Mouse (Mus musculus): ENCODE results near the gene Gm17428.

The Gm17428 gene

DNA sequence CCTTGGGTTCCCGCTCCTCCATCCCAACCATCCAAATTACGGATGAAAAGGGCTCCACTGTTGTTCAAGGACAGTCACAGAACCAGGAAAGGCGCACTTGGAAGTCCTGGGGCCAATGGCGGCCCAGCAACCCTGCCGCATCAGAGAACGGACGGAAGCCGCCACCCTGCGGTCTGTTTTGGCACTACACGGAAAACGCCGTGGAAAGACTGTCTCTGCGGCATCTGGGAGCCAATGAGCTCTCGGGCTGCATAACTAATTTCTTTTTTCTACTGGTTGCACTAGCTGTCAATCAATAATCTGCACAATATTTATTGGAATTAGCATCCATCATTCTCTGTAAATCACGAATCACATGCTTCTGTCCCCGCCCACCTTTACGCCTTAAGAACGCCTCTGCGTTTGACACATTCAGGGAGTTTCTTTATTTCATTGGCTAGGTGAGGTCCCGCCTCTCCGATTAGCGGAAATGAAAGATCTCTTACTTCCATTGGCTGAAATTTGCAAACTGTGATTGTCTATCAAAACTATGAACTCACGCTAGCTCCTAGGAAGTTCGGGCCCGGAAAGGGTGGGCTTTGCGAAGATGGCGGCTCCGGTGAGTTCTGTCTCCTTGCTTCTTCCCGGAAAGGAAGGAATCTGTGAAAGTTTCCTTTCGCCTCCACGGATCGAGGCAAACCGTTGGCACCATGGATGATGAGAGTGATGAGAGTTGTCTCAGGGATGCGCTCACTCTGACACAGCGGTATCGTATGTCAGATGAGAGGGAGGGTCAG, 38.4 kb downstream of the Gm17428 start, which contains the start of gene Ngdn:
Gene Ngdn, plus strand, starts transcription at position 464 of the 776 bp plus-strand sequence.
- peak; percentile 99 for DNase-seq

- no peak for DNase-seq
These were observed 39.0 kb downstream of the Gm17428 start for GRCm38 (mm10) chr14:55015767-55016111.

DNA sequence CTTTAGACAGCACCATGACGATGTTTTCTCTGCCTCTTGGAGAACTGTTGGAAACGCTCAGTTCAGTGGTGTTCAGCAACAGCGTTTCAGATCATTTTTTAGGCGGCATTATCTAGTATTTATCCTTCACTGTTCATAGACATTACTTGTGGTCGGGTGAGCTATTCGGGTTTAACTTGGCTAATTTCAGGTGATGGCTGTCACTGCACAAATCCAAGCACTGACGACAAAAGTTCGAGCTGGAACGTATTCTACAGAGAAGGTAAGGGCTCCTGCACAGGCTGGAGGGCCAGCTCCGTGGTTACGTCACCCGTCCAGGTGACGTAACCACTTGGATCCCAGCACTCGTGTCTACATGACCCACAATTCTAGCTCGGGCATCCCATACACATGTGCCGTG, 40.1 kb downstream of the Gm17428 start:
- DNase-seq, result no peak

DNA sequence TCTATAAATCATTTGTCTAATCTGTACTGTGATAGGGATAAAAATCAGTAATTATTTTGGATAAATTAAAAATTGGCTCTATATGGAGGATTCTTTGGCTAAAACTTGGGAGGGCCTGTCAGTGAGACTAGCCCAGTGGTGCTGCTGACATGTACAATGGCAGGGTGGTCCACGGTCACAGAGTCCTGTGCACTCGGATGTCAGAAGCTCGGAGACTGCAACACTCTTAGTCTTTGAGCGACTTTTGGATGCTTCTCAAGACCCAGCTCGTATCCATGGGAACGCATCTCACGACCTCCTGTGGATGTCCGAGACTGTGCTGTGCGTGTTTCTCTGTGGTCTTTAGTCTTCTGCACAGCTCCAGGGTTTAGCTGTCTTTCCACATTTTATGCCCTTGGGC, 43.7 kb downstream of the Gm17428 start:
- no peak for DNase-seq

- no peak for DNase-seq
These were observed 46.3 kb downstream of the Gm17428 start for GRCm38 (mm10) chr14:55023011-55023410.

DNA sequence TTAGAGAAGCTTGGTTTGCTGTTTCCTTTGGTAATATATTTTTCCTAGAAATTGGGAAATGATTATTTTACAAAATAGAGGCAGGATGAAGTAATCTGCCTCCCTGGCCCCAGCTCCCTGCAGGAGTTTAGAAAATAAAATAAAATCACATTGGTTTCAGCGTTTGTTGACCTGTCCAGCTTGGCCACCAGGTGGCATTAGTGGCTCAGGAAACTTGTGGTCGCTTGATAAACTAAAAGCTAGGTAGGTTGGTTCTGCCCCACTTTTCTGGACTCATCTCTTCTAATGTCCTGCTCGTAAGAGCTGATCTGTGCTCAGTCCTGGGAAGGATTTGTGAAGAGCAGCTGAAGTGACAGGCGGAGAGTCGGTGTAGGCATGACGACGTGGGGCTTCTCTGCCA, 47.5 kb downstream of the Gm17428 start:
- DNase-seq, result peak; percentile 76

DNA sequence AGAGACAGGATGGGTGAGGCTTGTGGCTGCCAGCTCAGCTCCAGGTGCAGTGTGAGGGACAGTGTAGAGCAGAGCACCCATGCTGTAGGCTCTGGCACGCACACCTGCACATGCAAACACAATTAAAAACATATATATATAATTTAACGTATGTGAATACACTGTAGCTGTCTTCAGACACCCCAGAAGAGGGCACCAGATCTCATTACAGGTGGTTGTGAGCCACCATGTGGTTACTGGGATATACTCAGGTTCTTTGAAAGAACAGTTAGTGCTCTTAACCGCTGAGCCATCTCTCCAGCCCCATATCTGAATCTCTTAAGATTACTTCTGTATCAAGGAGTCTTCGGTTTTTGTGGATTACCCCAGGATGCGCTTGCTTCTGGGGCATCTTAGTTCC, 48.8 kb downstream of the Gm17428 start:
- DNase-seq, result no peak
